Mouse (Mus musculus) cerebellum, adult 9-10 months (tissue): ENCODE results near the gene Twsg1.

Experiments
- DNase-seq: peaks from one replicate; pipeline ENCODE4 v3.0.0; 2022

Twsg1 gene

DNA sequence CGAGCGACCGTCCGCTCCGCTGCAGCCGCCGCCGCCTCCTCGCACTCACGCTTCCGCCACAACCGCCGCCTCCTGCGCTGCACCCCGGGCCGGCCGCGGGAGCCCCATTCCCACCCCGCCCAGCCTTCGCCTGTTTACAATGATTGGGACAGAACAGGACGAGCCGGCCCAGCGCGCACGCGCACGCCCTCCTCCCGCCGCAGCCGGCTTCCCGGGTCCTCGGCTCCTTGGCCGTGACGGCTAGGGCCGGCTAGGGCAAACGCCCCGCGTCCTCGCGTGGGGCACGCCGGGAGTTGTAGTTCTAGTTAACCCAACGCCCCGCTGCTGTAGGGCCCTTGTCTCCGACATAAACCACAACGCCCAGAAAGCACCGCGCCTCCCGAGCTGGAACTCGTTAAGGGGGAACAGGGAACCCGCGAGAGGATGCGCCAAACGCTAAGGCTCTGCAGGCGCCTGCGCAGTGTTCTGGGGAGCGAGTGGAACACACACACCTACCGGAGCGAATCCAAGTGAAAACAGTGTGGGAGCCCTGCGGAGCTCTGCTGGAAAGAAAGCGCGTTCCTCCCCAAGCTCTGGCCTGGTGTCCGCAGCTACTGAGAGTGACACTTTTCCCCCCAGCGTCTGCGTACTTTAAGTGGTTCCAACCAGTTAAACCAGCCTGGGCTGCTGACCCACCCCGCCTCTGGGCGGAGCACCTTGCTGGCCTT lies 66.2 kb downstream of the Twsg1 start:
- peak; percentile 100 for DNase-seq

DNA sequence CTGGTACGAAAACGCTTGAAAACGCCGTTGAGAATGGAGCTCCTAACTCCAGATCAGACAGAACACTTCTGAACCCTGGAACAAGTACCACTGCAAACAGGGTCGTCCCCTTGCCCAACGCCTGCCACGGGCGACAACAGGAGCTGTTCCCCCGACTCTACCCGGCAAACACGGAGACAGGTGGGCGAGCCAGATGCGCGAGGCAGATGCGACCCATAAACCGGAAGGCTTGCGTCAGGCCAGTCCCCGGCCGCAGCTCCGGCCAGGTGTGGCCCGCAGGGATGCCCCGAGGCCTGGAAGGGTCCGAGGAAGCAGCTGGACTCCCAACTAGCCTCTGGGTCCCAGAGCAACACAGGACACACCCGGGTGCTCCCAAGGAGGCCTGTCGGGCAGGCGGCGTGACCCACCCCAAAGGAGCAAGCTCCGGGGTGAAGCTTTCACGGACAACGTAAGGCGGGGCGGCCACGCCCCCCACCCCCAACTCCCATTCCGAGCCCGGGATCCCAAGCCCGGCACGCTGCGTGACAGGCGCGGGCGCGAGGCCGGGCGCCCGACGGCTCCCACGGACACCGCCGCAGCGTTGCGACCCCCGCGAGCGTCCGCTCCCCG lies 66.9 kb downstream of the Twsg1 start:
- DNase-seq = peak; percentile 66

DNA sequence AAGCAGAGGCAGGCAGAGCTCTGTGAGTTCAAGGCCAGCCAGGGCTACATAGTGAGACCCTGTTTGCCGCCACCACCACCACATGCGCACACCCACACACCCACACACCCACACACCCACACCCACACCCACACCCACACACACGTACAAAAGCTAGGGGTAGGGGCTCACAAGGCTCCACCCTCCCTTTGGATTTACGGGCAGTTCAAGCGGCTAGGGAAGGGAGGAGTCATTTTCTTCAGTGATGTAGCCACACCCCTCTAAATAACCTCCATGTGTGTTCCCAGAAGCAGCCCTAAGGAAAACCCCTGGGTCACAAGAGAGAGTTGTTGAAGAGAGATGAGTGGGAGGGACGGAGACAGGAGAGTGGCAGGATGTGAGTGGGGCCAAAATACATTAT lies 74.0 kb downstream of the Twsg1 start:
- no peak for DNase-seq

- no peak for DNase-seq
Observed at GRCm38 (mm10) chr17:65873834-65874233, 77.2 kb downstream of the Twsg1 start.

GRCm38 (mm10) chr17:65873156-65873555 lies 77.9 kb downstream of the Twsg1 start:
- DNase-seq = no peak

DNA sequence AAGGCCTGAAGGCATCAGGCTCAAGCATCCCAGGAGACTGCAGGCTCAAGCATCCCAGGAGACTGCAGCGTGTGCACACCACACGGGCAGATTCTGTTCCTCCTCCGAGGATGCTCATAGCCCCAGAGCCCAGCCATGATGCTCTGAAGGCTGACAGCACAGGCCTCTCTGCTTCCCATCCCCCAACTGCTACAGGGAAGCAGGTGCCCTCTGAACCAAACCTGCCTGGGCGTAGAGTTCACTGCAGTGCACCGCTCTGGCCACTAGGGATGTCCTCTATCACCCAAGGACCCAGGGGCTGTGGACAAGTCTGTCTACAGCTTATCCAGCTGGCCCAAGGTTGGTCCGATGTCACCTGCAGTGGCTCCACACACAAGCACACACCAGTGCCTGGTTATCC lies 78.4 kb downstream of the Twsg1 start:
- peak; percentile 70 for DNase-seq

DNA sequence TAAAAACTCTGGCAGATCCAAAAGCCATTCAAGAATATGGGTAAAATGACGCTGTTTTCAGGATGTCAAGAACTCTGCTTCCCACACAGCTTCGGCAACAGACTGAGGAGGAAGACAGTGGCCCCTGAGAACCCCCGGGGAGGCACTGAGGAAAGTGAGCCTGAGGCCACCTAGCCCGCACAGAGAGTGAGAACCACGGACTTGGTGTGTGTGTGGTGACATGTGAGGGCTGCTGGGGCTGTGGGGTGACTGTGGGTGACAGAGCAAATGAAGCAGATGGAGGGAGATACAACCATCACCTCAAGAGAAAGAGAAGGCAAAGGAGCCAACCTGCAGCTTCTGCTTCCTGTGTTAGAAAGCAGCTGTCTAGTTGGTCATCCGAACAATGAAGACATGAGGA lies 79.0 kb downstream of the Twsg1 start:
- DNase-seq = no peak
